Mouse (Mus musculus): ENCODE data around the gene Rilp. TPM values are rescaled to one million over a fixed set of nuclear protein-coding genes. Genes with fewer than 3 reads are reported as not detected.
"Not testable (repeated sequence)": the region's sequence is repeated elsewhere in the genome, so short reads cannot be mapped to it uniquely, and the experiment has no call there.

The Rilp gene
- total RNA-seq, 2 experiments from 2014 or later = 0.55 to 0.98 TPM

- ATAC-seq (ENCODE audit: poor library complexity, severe bottlenecking) = no peak
Observed at GRCm38 (mm10) chr11:75552906-75553482, 43.1 kb downstream of the Rilp start.

- ATAC-seq (ENCODE audit: poor library complexity, severe bottlenecking) = not testable (repeated sequence)
Observed at GRCm38 (mm10) chr11:75556006-75556405, 46.1 kb downstream of the Rilp start.

- no peak for ATAC-seq (ENCODE audit: poor library complexity, severe bottlenecking)
Observed at GRCm38 (mm10) chr11:75557142-75557541, 47.2 kb downstream of the Rilp start.

- ATAC-seq (ENCODE audit: poor library complexity, severe bottlenecking) = peak; percentile 52; the same call in 1 of the 2 replicates
Observed at GRCm38 (mm10) chr11:75558101-75558500, 48.2 kb downstream of the Rilp start.

- no peak for ATAC-seq (ENCODE audit: poor library complexity, severe bottlenecking)
Observed at GRCm38 (mm10) chr11:75559870-75560504, 50.1 kb downstream of the Rilp start.

GRCm38 (mm10) chr11:75560530-75561409 is 50.9 kb downstream of the Rilp start:
- no peak for ATAC-seq (ENCODE audit: poor library complexity, severe bottlenecking)

- ATAC-seq (ENCODE audit: poor library complexity, severe bottlenecking) = no peak
Observed at GRCm38 (mm10) chr11:75561410-75561791, 51.5 kb downstream of the Rilp start.

Other genes starting within 250 kb of the Rilp start
- 37.2 and 37.6 TPM in 2 replicates for gene Rpa1, start 161.8 kb upstream of the Rilp start, total RNA-seq (2015)
- 126 and 129 TPM in 2 replicates for gene Rpa1, start 161.8 kb upstream of the Rilp start, total RNA-seq (2017)
- 1.9 and 4.9 TPM in 2 replicates for gene Smyd4, start 161.7 kb upstream of the Rilp start, total RNA-seq (2015)
- 6.5 and 12.7 TPM in 2 replicates for gene Smyd4, start 161.7 kb upstream of the Rilp start, total RNA-seq (2017)
- gene Serpinf1, start 87.4 kb upstream of the Rilp start, total RNA-seq (2015) = 26.5 and 30.8 TPM in 2 replicates
- gene Serpinf1, start 87.4 kb upstream of the Rilp start, total RNA-seq (2017) = 36.2 and 39.2 TPM in 2 replicates
- gene Serpinf2, start 70.5 kb upstream of the Rilp start, total RNA-seq (2015) = 0.71 TPM in 1 of 2 replicates, not detected in the other
- not detected in 2 replicates for gene Serpinf2, start 70.5 kb upstream of the Rilp start, total RNA-seq (2017)
- 11.1 and 11.9 TPM in 2 replicates for gene Wdr81, start 55.4 kb upstream of the Rilp start, total RNA-seq (2015)
- gene Wdr81, start 55.4 kb upstream of the Rilp start, total RNA-seq (2017) = 9.3 and 11.8 TPM in 2 replicates
- 3.1 and 7.8 TPM in 2 replicates for gene Tlcd2, start 48.4 kb upstream of the Rilp start, total RNA-seq (2015)
- gene Tlcd2, start 48.4 kb upstream of the Rilp start, total RNA-seq (2017) = 4.6 and 5.4 TPM in 2 replicates
- 91.3 and 102 TPM in 2 replicates for gene Prpf8, start 23.3 kb upstream of the Rilp start, total RNA-seq (2015)
- 69.3 and 90.7 TPM in 2 replicates for gene Prpf8, start 23.3 kb upstream of the Rilp start, total RNA-seq (2017)
- gene Scarf1, start 3.4 kb downstream of the Rilp start, total RNA-seq (2015) = 0.41 and 1.1 TPM in 2 replicates
- 0.66 and 0.85 TPM in 2 replicates for gene Scarf1, start 3.4 kb downstream of the Rilp start, total RNA-seq (2017)
- gene Slc43a2, start 21.6 kb downstream of the Rilp start, total RNA-seq (2015) = 30.6 and 32.3 TPM in 2 replicates
- 32.2 and 33.5 TPM in 2 replicates for gene Slc43a2, start 21.6 kb downstream of the Rilp start, total RNA-seq (2017)
- gene Pitpna, start 78.0 kb downstream of the Rilp start, total RNA-seq (2015) = 387 and 430 TPM in 2 replicates
- 178 and 226 TPM in 2 replicates for gene Pitpna, start 78.0 kb downstream of the Rilp start, total RNA-seq (2017)
- 76.2 and 79.9 TPM in 2 replicates for gene Inpp5k, start 120.9 kb downstream of the Rilp start, total RNA-seq (2015)
- gene Inpp5k, start 120.9 kb downstream of the Rilp start, total RNA-seq (2017) = 44.5 and 46.5 TPM in 2 replicates
- gene Myo1c, start 140.4 kb downstream of the Rilp start, total RNA-seq (2015) = 21.2 and 28.4 TPM in 2 replicates
- 25.3 and 29.2 TPM in 2 replicates for gene Myo1c, start 140.4 kb downstream of the Rilp start, total RNA-seq (2017)
- gene Crk, start 169.2 kb downstream of the Rilp start, total RNA-seq (2015) = 52.1 and 54.9 TPM in 2 replicates
- gene Crk, start 169.2 kb downstream of the Rilp start, total RNA-seq (2017) = 50.7 and 56.2 TPM in 2 replicates
- gene Ywhae, start 222.8 kb downstream of the Rilp start, total RNA-seq (2015) = 494 and 497 TPM in 2 replicates
- gene Ywhae, start 222.8 kb downstream of the Rilp start, total RNA-seq (2017) = 231 and 282 TPM in 2 replicates